Mouse (Mus musculus) liver, postnatal 0 days (tissue): ENCODE measurements around the gene Bola1. TPM values are rescaled to one million over a fixed set of nuclear protein-coding genes. Genes with fewer than 3 reads are reported as not detected.

Source experiments
- ATAC-seq: fragments of 200-750 bp; cut with Nextera tagmentation; 2 replicates; pipeline ENCODE4 v1.8.0; 2017; ENCODE audit warnings: mild to moderate bottlenecking, moderate library complexity
- DNase-seq: peaks from one replicate; pipeline ENCODE4 v3.0.0-alpha.2; 2016
- H3K27ac ChIP-seq: fragments of 300-500 bp; sonication (generic); 2 replicates; pipeline ENCODE4 v1.5.1; 2014; ENCODE audit warnings: antibody characterized with exemption, moderate library complexity, mild to moderate bottlenecking, low read depth
- H3K27me3 ChIP-seq: fragments of 300-500 bp; sonication (generic); 2 replicates; pipeline ENCODE4 v1.6.1; 2014; ENCODE audit warnings: low read length, control low read depth, mixed read lengths; ENCODE audit not compliant: insufficient read depth
- H3K36me3 ChIP-seq: fragments of 300-500 bp; sonication (generic); replicated peaks from 2 replicates; pipeline ENCODE4 v1.6.1; 2014; ENCODE audit warnings: mild to moderate bottlenecking, control low read depth, low read length, moderate library complexity, mixed read lengths; ENCODE audit not compliant: insufficient read depth
- H3K4me1 ChIP-seq: fragments of 300-500 bp; sonication (generic); 2 replicates; pipeline ENCODE4 v1.6.1; 2014; ENCODE audit warnings: antibody characterized with exemption, mild to moderate bottlenecking, control low read depth; ENCODE audit not compliant: insufficient read depth
- H3K4me2 ChIP-seq: fragments of 300-500 bp; sonication (generic); 2 replicates; pipeline ENCODE4 v1.6.1; 2014; ENCODE audit warnings: low read depth, mild to moderate bottlenecking, low read length, moderate library complexity, mixed read lengths
- H3K4me3 ChIP-seq: fragments of 300-500 bp; sonication (generic); 2 replicates; pipeline ENCODE4 v1.5.1; 2014; ENCODE audit warnings: low read depth, low read length
- H3K9ac ChIP-seq: fragments of 300-500 bp; sonication (generic); replicated peaks from 2 replicates; pipeline ENCODE4 v1.6.1; 2014; ENCODE audit warnings: mild to moderate bottlenecking, moderate library complexity
- H3K9me3 ChIP-seq: fragments of 300-500 bp; sonication (generic); 2 replicates; pipeline ENCODE4 v1.6.1; 2016; ENCODE audit warnings: mild to moderate bottlenecking, control low read depth, low read length, mixed read lengths
- CTCF ChIP-seq: sonication (generic); IDR thresholded peaks from 2 replicates; pipeline ENCODE4 v1.5.1; 2016; ENCODE audit warnings: antibody characterized with exemption, low read depth
- EP300 ChIP-seq: IDR thresholded peaks from 2 replicates; pipeline ENCODE4 v1.6.1; 2016; ENCODE audit warnings: antibody characterized with exemption, low read depth, mild to moderate bottlenecking
- WGBS: fragments of 180-500 bp; shearing (Covaris S2); extraction: QIAGEN DNeasy Blood & Tissue Kit; methylation state at CpG from one replicate; pipeline ENCODE4 v1.1.7; 2014; ENCODE audit not compliant: insufficient replicate concordance; 5-methylcytosine and 5-hydroxymethylcytosine counted together
- polyA plus RNA-seq: library from polyadenylated mRNA; unstranded; fragments of >200 nt; fragmentation: Nextera tagmentation; extraction: Ambion mirVana; gene quantifications from 2 replicates; pipeline ENCODE4 v1.2.1, GENCODE M21; 2015

Bola1 gene
- polyA plus RNA-seq, 1 experiment from 2014 or later = 49.2 TPM

- ATAC-seq (no peak), DNase-seq (no peak)
- Histone ChIP-seq H3K4me3 (no peak overlapping the region), H3K9me3 (no peaks in the 10 kb centered on the region), H3K36me3 (0 out of 2 replicates have a peak, but pooled peaks cover 4% of the 10 kb centered on the region), H3K4me1 (peaks cover 27% of the 10 kb centered on the region), H3K9ac (no peak overlapping the region), H3K4me2 (no peak overlapping the region), H3K27me3 (no peaks in the 10 kb centered on the region), H3K27ac (no peak overlapping the region)
- 67% methylated on average over 12 of the region's 12 CpGs for WGBS
- TF ChIP-seq CTCF (no peak), EP300 (no peak)
Observed at GRCm38 (mm10) chr3:96168466-96169158, 50.9 kb downstream of the Bola1 start.

- Histone ChIP-seq H3K4me2 (peak overlapping the region; percentile 82), H3K9me3 (no peaks in the 10 kb centered on the region), H3K36me3 (no peaks in the 10 kb centered on the region), H3K4me3 (peak overlapping the region; percentile 48; the same call in 1 of the 2 replicates), H3K27me3 (peaks cover 21% of the 10 kb centered on the region; the same call in 1 of the 2 replicates), H3K9ac (peak overlapping the region; percentile 44; the same call in 1 of the 2 replicates), H3K4me1 (peaks cover 23% of the 10 kb centered on the region), H3K27ac (no peak overlapping the region)
- no peak for DNase-seq
- 83% methylated on average over 6 of the region's 6 CpGs for WGBS
- TF ChIP-seq EP300 = no peak
- TF ChIP-seq CTCF = no peak
- ATAC-seq = no peak
Observed at GRCm38 (mm10) chr3:96163040-96163439, 56.5 kb downstream of the Bola1 start.

- WGBS = 11% methylated on average over 16 of the region's 16 CpGs
- Histone ChIP-seq H3K4me3 (peak within 1 kb of the TSS; percentile 48), H3K4me2 (peak within 1 kb of the TSS; percentile 82), H3K9me3 (no peaks in the 10 kb centered on the region), H3K27ac (peak within 1 kb of the TSS; percentile 77), H3K4me1 (peaks cover 19% of the 10 kb centered on the region), H3K36me3 (no peaks in the 10 kb centered on the region), H3K27me3 (peaks cover 21% of the 10 kb centered on the region; the same call in 1 of the 2 replicates), H3K9ac (peak within 1 kb of the TSS; percentile 46; the same call in 1 of the 2 replicates)
- no peak for ATAC-seq
- TF ChIP-seq EP300 (no peak), CTCF (no peak)
- no peak for DNase-seq
Observed at GRCm38 (mm10) chr3:96161869-96162840, 57.4 kb downstream of the Bola1 start, which contains the start of gene Mtmr11. Gene Mtmr11, plus strand, starts transcription at chr3:96162004.

- H3K4me3 ChIP-seq = peak overlapping the region; percentile 48
- no peaks in the 10 kb centered on the region for H3K36me3 ChIP-seq
- H3K9me3 ChIP-seq = no peaks in the 10 kb centered on the region
- peak; percentile 57 for DNase-seq
- H3K27ac ChIP-seq = peak overlapping the region; percentile 77
- H3K9ac ChIP-seq = peak overlapping the region; percentile 38
- 3% methylated on average over 12 of the region's 12 CpGs for WGBS
- H3K27me3 ChIP-seq = peaks cover 21% of the 10 kb centered on the region; the same call in 1 of the 2 replicates
- ATAC-seq = peak; percentile 61
- H3K4me2 ChIP-seq = peak overlapping the region; percentile 82
- peaks cover 19% of the 10 kb centered on the region for H3K4me1 ChIP-seq
- TF ChIP-seq EP300 (no peak), CTCF (no peak)
Observed at GRCm38 (mm10) chr3:96160803-96161516, 58.5 kb downstream of the Bola1 start.

GRCm38 (mm10) chr3:96160222-96160802, 59.2 kb downstream of the Bola1 start:
- H3K27ac ChIP-seq = peak overlapping the region; percentile 77
- H3K9ac ChIP-seq = peak overlapping the region; percentile 38
- DNase-seq (peak; percentile 43), ATAC-seq (peak; percentile 79)
- H3K4me1 ChIP-seq = peaks cover 19% of the 10 kb centered on the region
- H3K4me3 ChIP-seq = no peak overlapping the region
- no peaks in the 10 kb centered on the region for H3K9me3 ChIP-seq
- H3K36me3 ChIP-seq = peaks cover 4% of the 10 kb centered on the region
- TF ChIP-seq CTCF (no peak), EP300 (no peak)
- WGBS = 38% methylated on average over 4 of the region's 4 CpGs
- H3K4me2 ChIP-seq = peak overlapping the region; percentile 82
- peaks cover 21% of the 10 kb centered on the region; the same call in 1 of the 2 replicates for H3K27me3 ChIP-seq
